Mouse (Mus musculus) heart, postnatal 0 days (tissue): ENCODE results near the gene Rbm6.

Experiments
- CTCF ChIP-seq: IDR thresholded peaks from 2 replicates; pipeline ENCODE4 v1.5.1; 2016; ENCODE audit warnings: antibody characterized with exemption, control low read depth, low read depth
- EP300 ChIP-seq: IDR thresholded peaks from 2 replicates; pipeline ENCODE4 v1.6.1; 2016; ENCODE audit warnings: antibody characterized with exemption, low read depth

- no peak for TF ChIP-seq CTCF
- TF ChIP-seq EP300: no peak
Measured at GRCm38 (mm10) chr9:107791714-107792113, 81.3 kb downstream of the Rbm6 start.
